Mouse (Mus musculus) spleen, adult 2 months (tissue): Measurements from ENCODE around the gene Spata2. TPM values are rescaled to one million over a fixed set of nuclear protein-coding genes. Genes with fewer than 3 reads are reported as not detected.

ENCODE experiments used
- DNase-seq, 2 experiments: peaks; one replicate each; pipeline versions ENCODE4 v3.0.0 to v3.0.0-alpha.2; 2012 to 2021; ENCODE audit warnings: low spot score in 2 of 2, low read depth in 1 of 2
- H3K27ac ChIP-seq: fragments of 200-500 bp; 2 replicates; pipeline ENCODE4 v1.5.1; 2012; ENCODE audit warnings: low read length, inconsistent platforms; ENCODE audit not compliant: insufficient read depth
- H3K27me3 ChIP-seq: fragments of 200-500 bp; 2 replicates; pipeline ENCODE4 v1.6.1; 2012; ENCODE audit warnings: mild to moderate bottlenecking, moderate library complexity, low read length, inconsistent platforms; ENCODE audit not compliant: control insufficient read depth, insufficient read depth
- H3K36me3 ChIP-seq: fragments of 200-500 bp; 2 replicates; pipeline ENCODE4 v1.6.1; 2012; ENCODE audit warnings: mild to moderate bottlenecking, low read length, inconsistent platforms; ENCODE audit not compliant: control insufficient read depth, insufficient read depth
- H3K4me1 ChIP-seq: fragments of 200-500 bp; 2 replicates; pipeline ENCODE4 v1.6.1; 2011; ENCODE audit warnings: inconsistent platforms; ENCODE audit not compliant: control insufficient read depth, insufficient read depth, insufficient read length
- H3K4me3 ChIP-seq: fragments of 200-500 bp; 2 replicates; pipeline ENCODE4 v1.5.1; 2011; ENCODE audit warnings: mild to moderate bottlenecking, inconsistent platforms; ENCODE audit not compliant: insufficient read depth, insufficient read length; ENCODE audit errors: extremely low read depth
- CTCF ChIP-seq: fragments of 200-500 bp; IDR thresholded peaks from 2 replicates; pipeline ENCODE4 v1.5.1; 2011; ENCODE audit warnings: mild to moderate bottlenecking, inconsistent platforms; ENCODE audit not compliant: insufficient read depth, insufficient read length, insufficient replicate concordance; ENCODE audit errors: extremely low read depth
- POLR2A ChIP-seq: fragments of 200-500 bp; IDR thresholded peaks from 2 replicates; pipeline ENCODE4 v1.6.1; 2011; ENCODE audit warnings: low read depth, low read length, inconsistent platforms
- WGBS: fragments of 180-500 bp; shearing (Covaris S2); methylation state at CpG from one replicate; pipeline ENCODE4 v1.1.7; 2018; 5-methylcytosine and 5-hydroxymethylcytosine counted together
- polyA plus RNA-seq: library from polyadenylated mRNA; depleted of rRNA; stranded (reverse); fragments of >200 nt; gene quantifications from 2 replicates; pipeline ENCODE4 v1.2.3, GENCODE M21; 2012

The Spata2 gene
- polyA plus RNA-seq, 1 experiment, result 23.3 TPM

DNA sequence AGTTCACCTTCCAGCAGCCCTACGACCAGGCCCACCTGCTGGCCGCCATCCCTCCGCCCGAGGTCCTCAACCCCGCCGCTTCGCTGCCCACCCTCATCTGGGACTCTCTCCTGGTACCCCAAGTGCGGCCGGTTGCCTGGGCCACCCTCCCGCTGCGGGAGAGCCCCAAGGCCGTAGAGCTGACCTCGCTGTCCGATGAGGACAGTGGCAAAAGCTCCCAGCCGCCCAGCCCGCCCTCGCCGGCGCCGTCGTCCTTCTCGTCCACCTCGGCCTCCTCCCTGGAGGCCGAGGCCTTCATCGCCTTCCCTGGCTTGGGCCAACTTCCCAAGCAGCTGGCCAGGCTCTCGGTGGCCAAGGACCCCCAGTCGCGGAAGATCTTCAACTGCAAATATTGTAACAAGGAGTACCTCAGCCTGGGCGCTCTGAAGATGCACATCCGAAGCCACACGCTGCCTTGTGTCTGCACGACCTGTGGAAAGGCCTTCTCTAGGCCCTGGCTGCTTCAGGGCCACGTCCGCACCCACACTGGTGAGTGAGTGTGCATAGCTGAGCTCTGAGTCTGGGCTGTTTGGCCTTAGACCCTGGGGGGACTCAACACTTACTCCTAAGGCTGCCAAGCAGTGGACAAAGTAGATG lies 46.1 kb upstream of the Spata2 start:
- TF ChIP-seq CTCF (no peak), POLR2A (no peak)
- WGBS, result 77% methylated on average over 34 of the region's 34 CpGs
- no peaks in the 10 kb centered on the region for H3K27me3 ChIP-seq

GRCm38 (mm10) chr2:167537476-167538297 lies 45.0 kb upstream of the Spata2 start, which contains the start of gene Snai1:
TSS of gene Snai1 (plus strand) at chr2:167538195.
- TF ChIP-seq POLR2A (peak; percentile 77), CTCF (peak; percentile 72)
- Histone ChIP-seq H3K27ac (peak within 1 kb of the TSS; percentile 59), H3K27me3 (no peaks in the 10 kb centered on the region), H3K4me3 (peak within 1 kb of the TSS; percentile 54; the same call in 1 of the 2 replicates), H3K4me1 (peaks cover 6% of the 10 kb centered on the region), H3K36me3 (no peaks in the 10 kb centered on the region)
- WGBS, result under 1% methylated on average over 58 of the region's 58 CpGs
- DNase-seq, result peak; percentile 80 to 88

More for the DNA sequence above, 46.1 kb upstream of the Spata2 start:
- H3K36me3 ChIP-seq, result no peaks in the 10 kb centered on the region
- peak overlapping the region; percentile 36 for H3K4me3 ChIP-seq
- peak in 1 of 2 experiments; percentile 13 for DNase-seq
- H3K27ac ChIP-seq, result peak overlapping the region; percentile 4; the same call in 1 of the 2 replicates
- peaks cover 6% of the 10 kb centered on the region for H3K4me1 ChIP-seq

- Histone ChIP-seq H3K36me3 (no peaks in the 10 kb centered on the region), H3K4me1 (peaks cover 6% of the 10 kb centered on the region), H3K27ac (no peak overlapping the region), H3K27me3 (no peaks in the 10 kb centered on the region), H3K4me3 (no peak overlapping the region)
- no peak for TF ChIP-seq CTCF
- no peak for TF ChIP-seq POLR2A
- no peak for DNase-seq
- WGBS, result 64% methylated on average over 10 of the region's 10 CpGs
These were observed 43.7 kb upstream of the Spata2 start for GRCm38 (mm10) chr2:167536320-167536945.

GRCm38 (mm10) chr2:167533880-167534279 lies 41.2 kb upstream of the Spata2 start:
- TF ChIP-seq CTCF (no peak), POLR2A (no peak)
- peaks cover 6% of the 10 kb centered on the region for H3K4me1 ChIP-seq
- H3K27ac ChIP-seq, result no peak overlapping the region
- no peaks in the 10 kb centered on the region for H3K36me3 ChIP-seq
- DNase-seq, result no peak
- no peaks in the 10 kb centered on the region for H3K27me3 ChIP-seq
- H3K4me3 ChIP-seq, result no peak overlapping the region

DNA sequence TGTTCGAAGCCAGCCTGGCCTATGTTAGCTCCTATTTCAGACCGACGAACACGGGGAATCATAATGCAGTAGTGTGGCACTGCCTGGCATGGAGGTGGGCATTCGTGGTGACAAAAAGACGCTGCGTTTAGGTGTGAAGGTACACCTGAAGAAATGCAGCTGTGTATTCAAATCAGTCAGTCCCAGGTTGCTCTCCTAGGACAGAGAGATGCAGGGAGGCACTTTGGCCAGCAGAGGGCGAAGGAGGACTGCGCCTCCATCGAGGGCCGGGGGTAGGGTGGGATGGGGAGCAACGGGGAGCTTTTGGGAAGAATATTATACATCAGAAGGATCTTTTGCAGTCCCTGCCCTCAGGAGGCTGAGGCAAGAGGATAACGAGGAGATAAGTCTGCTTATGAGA lies 39.4 kb upstream of the Spata2 start:
- Histone ChIP-seq H3K36me3 (no peaks in the 10 kb centered on the region), H3K4me3 (no peak overlapping the region), H3K27ac (no peak overlapping the region), H3K27me3 (no peaks in the 10 kb centered on the region), H3K4me1 (peaks cover 3% of the 10 kb centered on the region; the same call in 1 of the 2 replicates)
- peak in 1 of 2 experiments; percentile 49 for DNase-seq
- 23% methylated on average over 13 of the region's 13 CpGs for WGBS
- no peak for TF ChIP-seq POLR2A
- peak; percentile 85 for TF ChIP-seq CTCF

DNA sequence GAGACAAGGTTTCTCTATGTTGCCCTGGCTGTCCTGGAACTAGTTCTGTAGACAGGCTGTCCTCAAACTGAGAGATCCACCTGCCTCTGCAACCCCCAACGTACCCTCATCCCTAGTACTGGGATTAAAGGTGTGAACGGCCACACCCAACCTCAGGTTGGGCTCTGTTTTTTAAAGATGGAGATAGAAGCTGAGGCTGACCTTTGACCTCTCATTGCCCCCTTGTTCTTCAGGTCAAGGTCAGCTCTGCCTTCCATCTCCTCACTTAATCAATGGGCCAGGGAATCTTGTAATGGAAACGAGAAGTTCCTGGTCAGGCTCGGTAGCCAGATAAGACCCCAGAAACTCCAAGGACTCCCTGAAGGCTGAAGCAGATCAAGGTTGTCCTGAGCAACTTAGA lies 37.8 kb upstream of the Spata2 start:
- DNase-seq, result no peak
- no peak overlapping the region for H3K4me3 ChIP-seq
- no peaks in the 10 kb centered on the region for H3K4me1 ChIP-seq
- WGBS, result 90% methylated on average over 4 of the region's 4 CpGs
- no peaks in the 10 kb centered on the region for H3K36me3 ChIP-seq
- no peak for TF ChIP-seq POLR2A
- no peak for TF ChIP-seq CTCF
- H3K27me3 ChIP-seq, result no peaks in the 10 kb centered on the region
- no peak overlapping the region for H3K27ac ChIP-seq
